Mouse (Mus musculus) urinary bladder, adult 2 months (tissue): Measurements from ENCODE around the gene Dner. TPM values are rescaled to one million over a fixed set of nuclear protein-coding genes. Genes with fewer than 3 reads are reported as not detected.

Source experiments
- DNase-seq: peaks from one replicate; pipeline ENCODE4 v3.0.0; 2022; ENCODE audit warnings: low spot score
- polyA plus RNA-seq: library from polyadenylated mRNA; depleted of rRNA; stranded (reverse); fragments of >200 nt; gene quantifications from 2 replicates; pipeline ENCODE4 v1.2.3, GENCODE M21; 2012; rRNA removed

Gene Dner
- 18.8 and 24.2 TPM in 2 replicates for polyA plus RNA-seq

GRCm38 (mm10) chr1:84695517-84696411 is at the start of gene Dner:
Gene Dner (minus strand): TSS chr1:84696221.
- peak; percentile 48 for DNase-seq

- no peak for DNase-seq
Observed at GRCm38 (mm10) chr1:84742156-84742555, 46.1 kb upstream of the Dner start.

GRCm38 (mm10) chr1:84740080-84740479 is 44.1 kb upstream of the Dner start:
- no peak for DNase-seq

- DNase-seq = no peak
Observed at GRCm38 (mm10) chr1:84737097-84737496, 41.1 kb upstream of the Dner start.

GRCm38 (mm10) chr1:84733799-84734198 is 37.8 kb upstream of the Dner start:
- DNase-seq = no peak

- no peak for DNase-seq
Observed at GRCm38 (mm10) chr1:84731763-84732162, 35.7 kb upstream of the Dner start.

GRCm38 (mm10) chr1:84722841-84723240 is 26.8 kb upstream of the Dner start:
- no peak for DNase-seq

- DNase-seq = no peak
Observed at GRCm38 (mm10) chr1:84722371-84722770, 26.4 kb upstream of the Dner start.

GRCm38 (mm10) chr1:84721942-84722341 is 25.9 kb upstream of the Dner start:
- no peak for DNase-seq

GRCm38 (mm10) chr1:84709810-84710785 is 14.1 kb upstream of the Dner start:
- no peak for DNase-seq

- no peak for DNase-seq
Observed at GRCm38 (mm10) chr1:84709406-84709805, 13.4 kb upstream of the Dner start.

- no peak for DNase-seq
Observed at GRCm38 (mm10) chr1:84700254-84700653, 4.2 kb upstream of the Dner start.

GRCm38 (mm10) chr1:84697136-84697535 is 1.1 kb upstream of the Dner start:
- DNase-seq = no peak

GRCm38 (mm10) chr1:84694688-84695474 is 1.1 kb downstream of the Dner start:
- no peak for DNase-seq

GRCm38 (mm10) chr1:84677910-84678309 is 18.1 kb downstream of the Dner start:
- DNase-seq = no peak

- no peak for DNase-seq
Observed at GRCm38 (mm10) chr1:84668100-84668846, 27.7 kb downstream of the Dner start.

GRCm38 (mm10) chr1:84667660-84668059 is 28.4 kb downstream of the Dner start:
- DNase-seq = no peak

- DNase-seq = no peak
Observed at GRCm38 (mm10) chr1:84664377-84665118, 31.5 kb downstream of the Dner start.

- no peak for DNase-seq
Observed at GRCm38 (mm10) chr1:84646781-84647180, 49.2 kb downstream of the Dner start.

- no peak for DNase-seq
Observed at GRCm38 (mm10) chr1:84640463-84640862, 55.6 kb downstream of the Dner start.
